Mouse (Mus musculus) stomach, embryonic 15.5 days (tissue): ENCODE data around the gene Nod1. TPM values are rescaled to one million over a fixed set of nuclear protein-coding genes. Genes with fewer than 3 reads are reported as not detected.
"Not testable (repeated sequence)": the region's sequence is repeated elsewhere in the genome, so short reads cannot be mapped to it uniquely, and the experiment has no call there.

Experiments used
- ATAC-seq: fragments of 200-750 bp; cut with Nextera tagmentation; 2 replicates; pipeline ENCODE4 v1.8.0; 2017; ENCODE audit warnings: low read depth, moderate number of reproducible peaks, moderate TSS enrichment; ENCODE audit not compliant: insufficient read depth, low FRiP score
- H3K27ac ChIP-seq: fragments of 300-500 bp; sonication (generic); 2 replicates; pipeline ENCODE4 v1.5.1; 2015; ENCODE audit warnings: mild to moderate bottlenecking, inconsistent platforms
- H3K27me3 ChIP-seq: fragments of 300-500 bp; sonication (generic); replicated peaks from 2 replicates; pipeline ENCODE4 v1.6.1; 2015; ENCODE audit warnings: inconsistent platforms
- H3K36me3 ChIP-seq: fragments of 300-500 bp; sonication (generic); 2 replicates; pipeline ENCODE4 v1.6.1; 2015; ENCODE audit warnings: inconsistent platforms
- H3K4me1 ChIP-seq: fragments of 300-500 bp; sonication (generic); 2 replicates; pipeline ENCODE4 v1.6.1; 2015; ENCODE audit warnings: inconsistent platforms
- H3K4me2 ChIP-seq: fragments of 300-500 bp; sonication (generic); 2 replicates; pipeline ENCODE4 v1.6.1; 2015; ENCODE audit warnings: mild to moderate bottlenecking, inconsistent platforms
- H3K4me3 ChIP-seq: fragments of 300-500 bp; sonication (generic); replicated peaks from 2 replicates; pipeline ENCODE4 v1.5.1; 2015; ENCODE audit warnings: inconsistent platforms
- H3K9ac ChIP-seq: fragments of 300-500 bp; sonication (generic); 2 replicates; pipeline ENCODE4 v1.6.1; 2015; ENCODE audit warnings: inconsistent platforms
- H3K9me3 ChIP-seq: fragments of 300-500 bp; sonication (generic); 2 replicates; pipeline ENCODE4 v1.6.1; 2016; ENCODE audit warnings: inconsistent platforms
- WGBS: fragments of 180-500 bp; shearing (Covaris S2); methylation state at CpG from one replicate; pipeline ENCODE4 v1.1.7; 2015; 5-methylcytosine and 5-hydroxymethylcytosine counted together
- polyA plus RNA-seq: library from polyadenylated mRNA; unstranded; fragments of >200 nt; fragmentation: Nextera tagmentation; extraction: Ambion mirVana; gene quantifications from 2 replicates; pipeline ENCODE4 v1.2.1, GENCODE M21; 2015

Gene Nod1
- polyA plus RNA-seq, 1 experiment from 2014 or later, result 7.5 TPM

DNA sequence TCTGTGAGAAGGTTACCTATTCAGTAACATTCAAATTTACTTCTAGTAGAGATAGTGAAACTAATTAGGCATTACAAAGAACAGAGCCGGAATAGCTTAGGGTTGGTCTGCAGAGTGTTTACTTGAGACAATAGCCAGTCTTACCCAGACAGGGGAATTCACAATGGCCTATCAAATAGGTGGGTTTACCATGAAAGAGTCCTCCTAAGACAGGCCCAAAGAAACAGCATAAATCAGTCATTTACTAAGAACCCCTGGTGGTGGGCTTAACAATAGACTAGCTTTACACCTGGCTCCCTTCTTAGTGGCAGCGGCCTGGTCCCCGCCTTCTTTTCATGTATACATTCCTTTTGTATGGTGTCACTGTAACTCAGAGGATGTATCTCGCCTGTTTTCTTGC lies 19.0 kb downstream of the Nod1 start:
- H3K36me3 ChIP-seq, result not testable (repeated sequence)
- 83% methylated on average over 4 of the region's 4 CpGs for WGBS

DNA sequence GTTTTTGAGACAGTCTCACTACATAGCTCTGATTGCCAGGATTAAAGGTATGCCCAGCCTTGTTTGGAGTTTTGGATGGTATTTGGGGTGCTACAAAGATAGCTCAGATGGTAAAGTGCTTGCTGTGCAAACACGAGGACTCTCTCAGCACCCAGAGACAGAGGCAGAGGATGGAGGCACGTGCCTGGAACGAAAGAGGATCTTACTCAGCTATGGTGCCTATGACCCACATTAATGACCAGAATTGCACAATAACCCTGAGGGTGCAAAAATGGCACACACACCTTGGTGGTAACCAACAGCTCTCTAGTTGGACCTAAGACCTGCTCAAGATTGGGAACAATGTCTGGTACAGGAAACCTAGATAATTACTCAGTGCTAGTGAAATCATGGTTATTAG lies 19.9 kb downstream of the Nod1 start:
- Histone ChIP-seq H3K36me3 (no peaks in the 10 kb centered on the region), H3K27ac (no peak overlapping the region), H3K27me3 (no peaks in the 10 kb centered on the region), H3K4me3 (no peak overlapping the region), H3K9ac (no peak overlapping the region), H3K9me3 (no peaks in the 10 kb centered on the region), H3K4me1 (no peaks in the 10 kb centered on the region), H3K4me2 (no peak overlapping the region)
- WGBS, result 91% methylated on average over 3 of the region's 3 CpGs
- no peak for ATAC-seq

More for the DNA sequence above, 19.0 kb downstream of the Nod1 start:
- not testable (repeated sequence) for H3K4me1 ChIP-seq, H3K27ac ChIP-seq, H3K27me3 ChIP-seq, ATAC-seq, H3K4me2 ChIP-seq, H3K4me3 ChIP-seq, H3K9ac ChIP-seq, H3K9me3 ChIP-seq

DNA sequence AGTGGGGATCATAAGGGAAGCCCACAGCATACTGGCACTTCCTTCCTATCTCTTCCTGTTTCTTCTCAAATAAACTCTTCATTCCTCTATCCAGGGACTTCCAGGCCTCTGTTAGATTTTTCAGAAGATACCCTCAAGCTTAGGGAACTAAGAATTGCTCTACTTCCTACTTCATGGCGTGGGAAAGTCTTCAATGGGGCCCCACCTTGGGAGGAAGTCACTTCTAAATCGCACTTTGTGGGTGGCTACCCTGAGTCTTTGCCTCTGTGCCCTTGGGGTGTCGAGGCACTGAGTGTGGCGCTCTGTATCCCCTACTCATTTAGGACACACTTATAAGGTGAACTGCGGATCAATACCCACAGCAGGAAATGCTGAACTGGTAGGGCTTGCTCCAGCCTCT lies 23.7 kb downstream of the Nod1 start:
- H3K9ac ChIP-seq, result no peak overlapping the region
- no peak overlapping the region for H3K4me3 ChIP-seq
- H3K4me2 ChIP-seq, result no peak overlapping the region
- no peaks in the 10 kb centered on the region for H3K9me3 ChIP-seq
- no peak for ATAC-seq
- 72% methylated on average over 5 of the region's 5 CpGs for WGBS
- no peaks in the 10 kb centered on the region for H3K4me1 ChIP-seq
- H3K36me3 ChIP-seq, result no peaks in the 10 kb centered on the region
- H3K27ac ChIP-seq, result no peak overlapping the region
- H3K27me3 ChIP-seq, result no peaks in the 10 kb centered on the region

DNA sequence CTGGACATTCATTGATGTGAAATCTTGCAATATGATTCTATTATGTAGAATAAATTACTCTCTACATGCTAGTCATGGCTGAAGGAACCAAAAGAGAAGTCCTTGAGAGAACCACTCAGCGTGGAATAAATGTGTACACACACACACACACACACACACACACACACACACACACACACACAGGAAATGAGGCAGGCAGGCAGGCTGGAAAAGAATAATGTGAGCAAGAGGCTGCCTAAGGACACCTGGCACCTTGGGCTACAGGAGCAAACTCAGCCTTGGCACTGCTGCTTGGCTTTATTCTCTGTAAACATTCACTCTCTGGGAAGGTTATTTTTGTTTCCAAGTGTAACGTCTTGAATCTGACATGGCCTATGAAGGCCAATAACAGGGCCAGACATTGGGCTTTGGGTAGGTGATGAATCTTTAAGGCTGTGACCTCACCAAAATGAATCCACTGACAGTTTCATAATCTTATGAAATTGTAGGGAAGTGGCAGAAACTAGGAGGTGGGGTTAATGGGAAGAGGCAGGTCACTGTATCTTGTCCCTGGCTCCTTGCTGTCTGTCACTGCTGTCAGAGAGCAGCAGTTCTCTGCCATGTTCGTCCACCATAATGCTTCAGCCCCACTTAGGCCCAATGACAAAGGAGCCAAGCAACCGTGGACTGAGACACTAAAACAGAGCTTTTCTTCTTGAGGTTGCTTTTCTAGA lies 26.0 kb downstream of the Nod1 start:
- no peaks in the 10 kb centered on the region for H3K4me1 ChIP-seq
- no peak for ATAC-seq
- no peaks in the 10 kb centered on the region for H3K36me3 ChIP-seq
- no peaks in the 10 kb centered on the region for H3K9me3 ChIP-seq
- no peak overlapping the region for H3K27ac ChIP-seq
- H3K4me3 ChIP-seq, result no peak overlapping the region
- no peak overlapping the region for H3K9ac ChIP-seq
- H3K27me3 ChIP-seq, result peaks cover 6% of the 10 kb centered on the region; the same call in 1 of the 2 replicates
- H3K4me2 ChIP-seq, result no peak overlapping the region
- WGBS, result 64% methylated on average over 4 of the region's 4 CpGs

DNA sequence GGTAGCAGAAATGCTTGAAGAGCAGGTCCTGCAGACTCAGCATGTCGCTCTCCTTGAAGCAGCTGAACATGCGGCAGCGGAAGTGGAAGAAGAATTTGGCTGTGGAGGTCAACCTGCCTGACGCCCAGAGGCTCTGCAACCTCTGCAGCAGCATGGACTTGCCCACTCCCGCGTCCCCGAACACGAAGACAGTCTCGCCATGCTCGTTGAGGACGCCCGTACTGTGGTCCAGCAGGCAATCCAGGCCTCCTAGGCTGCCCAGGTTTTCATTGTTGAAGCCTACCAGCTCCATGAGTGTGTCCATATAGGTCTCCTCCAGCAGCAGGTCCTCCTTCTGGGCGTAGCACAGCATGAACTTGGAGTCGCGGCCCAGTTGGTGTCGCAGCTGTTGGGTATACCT lies 27.9 kb downstream of the Nod1 start:
- 82% methylated on average over 16 of the region's 16 CpGs for WGBS
- Histone ChIP-seq H3K27ac (no peak overlapping the region), H3K27me3 (peaks cover 6% of the 10 kb centered on the region; the same call in 1 of the 2 replicates), H3K4me2 (no peak overlapping the region), H3K36me3 (no peaks in the 10 kb centered on the region), H3K9me3 (no peaks in the 10 kb centered on the region), H3K9ac (no peak overlapping the region), H3K4me1 (no peaks in the 10 kb centered on the region), H3K4me3 (no peak overlapping the region)
- ATAC-seq, result no peak

DNA sequence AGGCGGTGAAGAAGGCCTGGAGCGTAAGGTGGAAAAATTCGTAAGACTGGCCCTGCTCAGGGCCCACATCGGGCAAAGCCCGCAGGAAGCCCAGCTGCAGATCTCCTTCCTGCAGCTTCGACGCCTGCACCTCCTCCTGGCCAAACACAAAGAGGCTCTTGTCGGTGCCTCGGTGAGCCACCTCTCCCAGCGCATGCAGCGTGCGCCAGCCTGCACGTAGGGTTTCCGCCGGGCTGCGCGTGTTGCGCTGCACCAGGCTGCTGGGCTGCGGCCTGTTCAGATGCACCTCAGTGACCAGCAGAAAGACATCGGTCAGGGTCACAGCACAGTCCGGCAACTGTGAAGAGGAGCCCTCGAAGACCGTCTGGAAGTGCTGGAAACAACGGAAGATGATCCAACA lies 28.7 kb downstream of the Nod1 start:
- 54% methylated on average over 24 of the region's 24 CpGs for WGBS
- ATAC-seq, result no peak
- no peaks in the 10 kb centered on the region for H3K36me3 ChIP-seq
- H3K4me1 ChIP-seq, result no peaks in the 10 kb centered on the region
- H3K27ac ChIP-seq, result no peak overlapping the region
- H3K9ac ChIP-seq, result no peak overlapping the region
- H3K4me3 ChIP-seq, result no peak overlapping the region
- H3K9me3 ChIP-seq, result no peaks in the 10 kb centered on the region
- H3K4me2 ChIP-seq, result no peak overlapping the region
- peaks cover 6% of the 10 kb centered on the region; the same call in 1 of the 2 replicates for H3K27me3 ChIP-seq

DNA sequence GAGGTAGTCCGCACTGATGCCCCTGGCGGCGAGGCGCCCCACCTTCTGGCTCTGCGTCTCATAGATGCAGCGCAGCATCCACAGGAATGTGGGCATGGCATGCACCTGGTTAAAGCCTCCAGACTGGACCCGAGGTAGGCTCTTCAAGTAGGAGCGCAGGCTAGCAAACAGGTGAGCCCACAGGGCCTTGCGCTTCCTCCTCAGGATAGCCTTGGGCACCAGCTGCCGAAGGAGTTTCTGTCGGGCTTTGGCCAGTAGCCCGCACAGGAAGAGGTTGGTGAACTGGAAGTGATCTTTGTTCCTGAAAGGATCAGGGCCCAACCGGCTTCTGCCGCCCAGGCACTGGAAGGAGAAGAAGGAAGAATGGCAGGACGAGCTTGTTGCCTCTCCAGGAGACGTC lies 29.1 kb downstream of the Nod1 start:
- no peaks in the 10 kb centered on the region for H3K9me3 ChIP-seq
- H3K27ac ChIP-seq, result no peak overlapping the region
- no peaks in the 10 kb centered on the region for H3K4me1 ChIP-seq
- no peak overlapping the region for H3K4me3 ChIP-seq
- H3K9ac ChIP-seq, result no peak overlapping the region
- H3K4me2 ChIP-seq, result no peak overlapping the region
- no peaks in the 10 kb centered on the region for H3K36me3 ChIP-seq
- 75% methylated on average over 16 of the region's 16 CpGs for WGBS
- ATAC-seq, result no peak
- H3K27me3 ChIP-seq, result peaks cover 6% of the 10 kb centered on the region; the same call in 1 of the 2 replicates

DNA sequence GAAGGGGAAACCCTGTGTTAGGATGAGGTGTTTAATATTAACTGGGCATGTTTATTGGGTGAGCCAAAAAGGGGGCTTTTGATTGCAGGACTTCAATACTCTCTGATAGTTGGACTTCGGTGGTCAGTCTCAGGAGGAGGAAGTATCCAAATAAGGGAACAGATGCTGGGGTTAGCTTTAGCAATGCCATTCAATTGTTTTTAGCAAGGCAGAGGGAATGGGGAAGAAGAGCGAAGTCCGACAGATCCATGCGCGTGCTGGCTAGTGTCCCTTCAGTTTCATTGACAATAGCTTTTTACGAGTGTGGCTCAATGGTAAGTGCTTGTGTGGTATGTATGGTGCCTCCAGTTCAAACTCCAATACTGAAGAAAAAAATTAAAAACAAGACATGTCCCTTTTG lies 31.3 kb downstream of the Nod1 start:
- no peaks in the 10 kb centered on the region for H3K36me3 ChIP-seq

DNA sequence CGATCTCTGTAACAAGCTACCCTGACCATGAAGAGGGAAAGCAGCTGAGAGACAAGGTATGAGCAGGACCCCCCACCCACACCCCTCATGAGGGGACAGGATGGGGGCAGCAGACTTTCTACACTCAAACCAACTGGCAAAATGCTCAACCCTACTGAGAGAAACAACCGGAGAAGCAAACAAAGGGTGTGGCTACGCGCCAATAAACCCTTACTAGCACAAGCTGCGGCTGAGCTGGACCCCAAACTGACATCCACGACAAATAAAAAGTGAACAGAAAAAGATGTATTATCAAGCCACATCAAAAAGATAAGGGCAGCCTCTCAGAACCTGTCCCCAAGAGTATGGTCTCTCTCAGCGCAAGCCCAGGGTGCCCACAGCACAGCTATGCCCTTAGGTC lies 32.3 kb downstream of the Nod1 start:
- Histone ChIP-seq H3K36me3 (no peaks in the 10 kb centered on the region), H3K9me3 (no peaks in the 10 kb centered on the region), H3K27ac (no peak overlapping the region), H3K4me3 (no peak overlapping the region), H3K4me2 (no peak overlapping the region), H3K9ac (no peak overlapping the region), H3K4me1 (no peaks in the 10 kb centered on the region), H3K27me3 (peaks cover 6% of the 10 kb centered on the region; the same call in 1 of the 2 replicates)
- no peak for ATAC-seq
- WGBS, result 71% methylated on average over 7 of the region's 7 CpGs

More for the DNA sequence above, 31.3 kb downstream of the Nod1 start:
- H3K9ac ChIP-seq, result no peak overlapping the region
- no peaks in the 10 kb centered on the region for H3K9me3 ChIP-seq
- no peak overlapping the region for H3K4me3 ChIP-seq
- H3K27ac ChIP-seq, result no peak overlapping the region
- ATAC-seq, result no peak
- 83% methylated on average over 6 of the region's 6 CpGs for WGBS
- no peaks in the 10 kb centered on the region for H3K4me1 ChIP-seq
- peaks cover 6% of the 10 kb centered on the region; the same call in 1 of the 2 replicates for H3K27me3 ChIP-seq
- no peak overlapping the region for H3K4me2 ChIP-seq

DNA sequence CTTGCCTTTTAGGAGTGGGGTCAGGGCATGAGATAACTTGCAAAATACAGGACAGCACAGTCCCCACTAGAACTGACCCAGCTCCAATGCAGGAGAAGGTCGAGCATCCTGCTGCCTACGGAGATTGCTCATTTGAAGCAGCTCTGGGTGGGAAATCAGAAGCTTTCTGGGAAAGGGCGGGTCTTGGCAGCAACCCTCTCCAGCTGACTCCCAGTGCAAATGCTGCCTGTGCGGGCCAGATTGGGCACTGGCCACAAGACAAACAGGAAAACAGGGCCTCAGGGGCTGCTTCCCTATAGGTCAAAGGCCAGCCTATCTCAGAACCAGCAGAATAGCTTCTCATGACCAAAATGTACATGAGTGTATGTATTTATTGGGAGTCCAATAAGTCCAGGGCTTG lies 32.8 kb downstream of the Nod1 start:
- Histone ChIP-seq H3K27me3 (peaks cover 6% of the 10 kb centered on the region; the same call in 1 of the 2 replicates), H3K4me1 (no peaks in the 10 kb centered on the region), H3K36me3 (no peaks in the 10 kb centered on the region), H3K9ac (no peak overlapping the region), H3K27ac (no peak overlapping the region), H3K4me3 (no peak overlapping the region), H3K9me3 (no peaks in the 10 kb centered on the region), H3K4me2 (no peak overlapping the region)
- no peak for ATAC-seq
- 51% methylated on average over 4 of the region's 4 CpGs for WGBS

DNA sequence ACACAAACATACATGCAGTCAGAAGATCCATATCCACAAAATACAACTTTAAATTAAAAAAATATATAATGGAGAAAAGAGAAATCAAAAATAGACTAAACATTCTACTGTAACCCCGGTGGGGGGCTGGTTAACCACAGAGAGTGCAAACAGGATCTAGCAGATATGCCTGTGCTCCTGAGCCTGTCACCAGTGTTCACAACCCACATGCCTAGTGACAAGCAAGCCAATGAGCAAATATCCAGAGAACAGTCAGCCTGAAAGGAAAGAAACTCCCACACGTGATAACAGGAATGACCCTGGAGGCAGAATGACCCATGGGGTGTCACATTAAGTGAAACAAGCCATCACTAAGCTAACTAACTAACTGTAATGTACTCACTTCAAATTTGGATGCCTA lies 35.9 kb downstream of the Nod1 start:
- H3K27me3 ChIP-seq, result no peaks in the 10 kb centered on the region
- H3K9me3 ChIP-seq, result no peaks in the 10 kb centered on the region
- no peak overlapping the region for H3K9ac ChIP-seq
- no peak overlapping the region for H3K27ac ChIP-seq
- WGBS, result 57% methylated on average over 2 of the region's 2 CpGs
- no peak overlapping the region for H3K4me2 ChIP-seq
- no peaks in the 10 kb centered on the region for H3K4me1 ChIP-seq
- no peak overlapping the region for H3K4me3 ChIP-seq
- no peaks in the 10 kb centered on the region for H3K36me3 ChIP-seq
- no peak for ATAC-seq

DNA sequence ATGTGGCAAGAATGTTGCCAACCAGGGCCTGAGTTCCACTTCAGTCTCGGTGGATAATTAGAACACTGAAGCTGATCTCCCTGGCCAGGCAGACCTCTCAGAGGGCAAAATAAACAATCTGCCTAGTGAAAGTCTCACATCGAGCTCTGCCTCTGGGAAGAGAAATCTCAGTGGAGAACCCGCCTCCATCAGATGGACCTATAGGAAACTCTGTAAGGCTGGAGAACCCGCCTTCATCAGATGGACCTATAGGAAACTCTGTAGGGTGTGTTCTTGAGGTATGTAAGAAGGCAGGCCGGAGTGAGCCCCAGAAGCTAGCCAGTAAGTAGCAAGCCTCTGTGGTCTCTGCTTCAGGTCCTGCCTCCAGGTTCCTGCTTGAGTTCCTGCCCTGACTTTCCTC lies 37.5 kb downstream of the Nod1 start:
- Histone ChIP-seq H3K27me3 (no peaks in the 10 kb centered on the region), H3K36me3 (no peaks in the 10 kb centered on the region)

DNA sequence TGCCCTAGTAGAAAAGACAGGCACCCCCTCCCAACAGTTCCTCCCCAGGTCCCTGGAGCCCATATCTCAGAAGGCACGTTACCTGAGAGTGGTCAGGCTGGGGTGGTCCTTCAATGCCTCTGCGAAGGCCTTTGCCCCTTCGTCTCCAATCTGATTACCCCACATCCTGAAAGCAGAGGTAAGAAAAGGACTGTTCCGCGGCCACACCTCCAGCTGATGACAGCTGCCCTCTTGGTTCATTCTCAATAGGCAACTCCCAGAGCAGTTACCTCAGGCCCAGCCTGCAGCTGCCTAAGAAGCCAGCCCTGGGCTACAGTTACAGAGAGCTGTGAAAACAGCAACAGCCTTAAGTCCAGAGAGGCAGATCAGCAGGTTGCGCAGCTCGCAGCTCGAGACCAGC lies 38.1 kb downstream of the Nod1 start:
- H3K9me3 ChIP-seq, result no peaks in the 10 kb centered on the region
- H3K4me3 ChIP-seq, result no peak overlapping the region
- H3K36me3 ChIP-seq, result no peaks in the 10 kb centered on the region
- no peak overlapping the region for H3K9ac ChIP-seq
- H3K27me3 ChIP-seq, result no peaks in the 10 kb centered on the region
- no peak overlapping the region for H3K27ac ChIP-seq
- no peaks in the 10 kb centered on the region for H3K4me1 ChIP-seq
- H3K4me2 ChIP-seq, result no peak overlapping the region
- WGBS, result 89% methylated on average over 8 of the region's 8 CpGs
- ATAC-seq, result no peak

More for the DNA sequence above, 37.5 kb downstream of the Nod1 start:
- no peak overlapping the region for H3K27ac ChIP-seq
- ATAC-seq, result no peak
- no peak overlapping the region for H3K9ac ChIP-seq
- H3K9me3 ChIP-seq, result no peaks in the 10 kb centered on the region
- no peak overlapping the region for H3K4me2 ChIP-seq
- no peak overlapping the region for H3K4me3 ChIP-seq
- 75% methylated on average over 5 of the region's 5 CpGs for WGBS
- no peaks in the 10 kb centered on the region for H3K4me1 ChIP-seq
